Mouse (Mus musculus) embryo, embryonic 11 days (tissue): ENCODE measurements around the gene Optc.

Experiments used
- DNase-seq: peaks from one replicate; pipeline ENCODE4 v3.0.0-alpha.2; 2015

Gene Optc

DNA sequence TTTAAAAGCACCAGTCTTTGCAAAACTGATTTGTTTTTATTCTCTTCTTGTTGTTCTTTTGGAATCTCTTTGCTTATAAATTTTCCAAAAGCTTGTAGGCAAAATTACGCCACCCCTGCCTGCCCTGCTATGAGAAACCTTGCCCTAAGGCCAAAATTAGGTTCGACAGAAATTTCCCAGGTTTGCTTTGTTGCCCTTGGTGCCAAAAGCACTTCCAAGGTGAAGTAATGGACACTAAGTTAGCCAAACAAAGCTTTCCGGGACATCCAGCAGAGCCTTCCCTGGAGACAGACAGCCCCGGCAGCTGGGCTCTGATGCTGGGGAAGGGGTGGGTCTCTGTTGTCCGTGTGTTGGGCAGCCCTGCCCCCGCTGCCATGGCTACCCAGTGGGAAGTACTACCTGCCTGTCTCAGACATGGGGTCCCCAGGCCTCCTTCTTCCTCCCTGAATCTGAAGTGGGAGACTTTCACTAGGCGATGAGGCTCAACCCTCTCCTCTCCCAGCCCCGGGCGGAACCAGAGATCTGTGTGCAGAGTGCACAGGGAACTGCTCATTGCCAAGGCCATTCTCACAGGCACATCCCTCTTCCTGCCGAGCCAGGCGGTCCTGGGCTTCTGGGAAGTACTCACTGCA, 9.8 kb upstream of the Optc start:
- DNase-seq, result no peak

DNA sequence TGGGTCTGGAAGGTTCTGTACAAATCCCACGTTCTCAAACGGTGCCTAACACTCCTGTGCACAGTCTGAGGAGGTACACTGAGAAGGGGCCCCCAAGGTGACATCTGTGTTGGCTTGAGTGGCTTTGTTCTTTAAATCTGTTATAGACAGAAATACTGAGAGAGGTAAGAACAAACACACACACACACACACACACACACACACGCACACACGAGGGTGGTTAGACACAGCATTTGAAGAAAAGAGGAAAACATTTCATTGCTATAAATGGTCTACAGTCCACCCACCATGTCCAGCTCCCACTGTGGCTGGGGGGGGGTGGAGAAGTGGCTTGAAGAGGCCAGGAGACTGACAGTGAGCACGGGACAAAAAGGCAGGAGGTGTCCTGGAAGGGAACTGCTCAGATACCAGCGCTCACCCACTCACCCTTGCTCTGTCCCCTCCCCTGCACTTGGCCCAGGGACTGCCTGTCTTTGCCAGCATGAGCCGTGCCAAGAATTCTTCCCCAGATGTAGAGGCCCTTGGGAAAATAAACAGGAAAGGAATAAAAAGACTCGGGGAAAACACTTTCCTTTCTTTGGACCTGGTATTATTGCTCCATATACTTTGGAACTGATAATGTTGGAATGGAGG, 8.0 kb upstream of the Optc start:
- DNase-seq, result no peak

DNA sequence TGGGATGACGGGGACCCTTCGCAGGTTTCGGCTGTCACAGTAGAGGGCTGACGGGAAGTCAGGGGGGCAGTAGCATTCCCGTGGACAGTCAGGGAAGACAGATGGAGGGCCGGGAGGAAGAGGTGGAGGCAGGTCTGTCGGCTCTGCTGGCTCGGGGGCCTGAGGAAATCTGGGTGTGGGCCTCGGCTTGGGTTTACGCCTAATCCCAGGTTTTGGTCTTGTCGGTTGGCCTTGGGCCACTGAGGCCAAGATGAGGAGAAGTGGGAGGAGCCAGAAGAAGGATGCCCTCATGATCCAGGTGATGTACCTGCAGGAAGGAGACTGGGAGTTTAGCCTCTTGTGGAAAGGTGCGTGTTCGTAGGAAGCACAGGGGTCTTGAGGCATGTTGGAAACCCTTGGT, 7.3 kb upstream of the Optc start:
- DNase-seq, result no peak

DNA sequence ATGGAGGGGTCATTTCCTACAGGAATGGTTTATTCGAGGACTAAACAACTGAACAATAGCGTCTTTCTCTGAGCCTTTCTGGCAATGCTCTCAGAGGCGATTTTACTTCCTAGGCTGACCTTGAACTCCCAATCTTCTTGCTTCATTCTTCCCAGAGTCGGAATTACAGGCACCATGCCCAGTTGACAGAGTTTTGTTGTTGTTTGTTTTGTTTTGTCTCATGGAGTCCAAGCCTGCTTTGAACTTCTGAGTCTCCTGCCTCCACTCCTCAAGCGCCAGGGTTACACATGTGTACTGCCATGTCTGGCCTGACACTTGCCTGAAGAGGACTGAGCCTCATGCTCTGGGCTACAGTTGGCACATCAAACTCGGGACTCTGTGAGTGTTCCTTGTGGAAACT, 5.2 kb upstream of the Optc start:
- DNase-seq, result no peak

DNA sequence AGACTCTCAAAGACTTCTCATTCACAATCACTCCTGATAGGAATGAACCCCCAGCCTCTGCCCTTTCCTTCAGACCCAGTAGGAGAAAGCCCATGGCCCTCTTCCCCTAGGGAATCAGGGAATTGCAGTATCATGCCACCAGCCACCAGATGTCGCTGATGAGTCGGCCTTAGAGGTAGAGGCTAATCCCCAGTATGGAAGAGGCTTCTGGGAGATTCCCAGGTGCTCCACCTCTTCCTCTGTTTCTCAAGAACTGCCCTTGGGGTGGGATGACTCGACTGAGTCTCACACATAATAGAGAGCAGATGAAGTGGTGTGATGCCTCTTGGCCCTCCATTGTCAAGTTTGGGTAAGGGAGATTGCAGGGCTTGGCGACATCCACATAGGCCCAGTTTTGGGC, 3.7 kb upstream of the Optc start:
- peak; percentile 83 for DNase-seq

DNA sequence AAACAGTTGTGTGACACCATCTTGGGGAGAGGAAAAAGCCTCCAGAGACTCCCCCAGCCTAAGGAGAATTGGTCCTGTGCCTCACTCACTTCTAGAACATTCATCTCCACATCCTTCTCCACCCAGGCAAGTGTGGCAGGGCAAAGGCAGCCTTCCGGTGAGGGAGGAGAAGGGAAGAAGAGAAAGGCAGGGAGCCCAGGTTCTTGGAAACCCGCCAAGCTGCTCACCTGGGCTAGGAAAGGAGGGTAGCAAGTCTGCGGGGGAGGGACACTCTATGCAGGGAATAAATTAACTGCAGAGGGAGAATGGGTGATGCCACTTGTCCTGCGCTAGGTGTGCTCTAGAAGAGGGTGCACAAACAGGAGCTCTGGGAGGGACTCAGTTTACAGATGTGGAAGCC, 3.2 kb upstream of the Optc start:
- no peak for DNase-seq

DNA sequence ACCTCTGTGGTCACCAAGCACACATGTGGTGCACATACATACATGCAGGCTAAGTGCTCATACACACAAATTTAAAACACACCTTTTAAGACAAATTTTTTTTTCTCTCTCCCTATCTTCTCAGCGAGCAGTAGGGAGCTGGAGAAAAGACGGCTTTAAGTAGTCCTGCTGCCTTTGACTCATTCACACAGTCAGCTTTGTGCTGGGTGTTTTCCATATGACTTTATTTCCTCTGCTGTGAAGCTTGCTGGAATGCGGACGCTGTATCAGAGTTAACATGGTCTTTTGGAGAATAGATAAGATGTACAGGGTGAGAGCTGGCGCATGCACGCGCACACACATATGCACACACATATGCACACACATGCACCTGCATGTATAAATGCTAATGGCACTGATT, 2.3 kb upstream of the Optc start:
- no peak for DNase-seq

DNA sequence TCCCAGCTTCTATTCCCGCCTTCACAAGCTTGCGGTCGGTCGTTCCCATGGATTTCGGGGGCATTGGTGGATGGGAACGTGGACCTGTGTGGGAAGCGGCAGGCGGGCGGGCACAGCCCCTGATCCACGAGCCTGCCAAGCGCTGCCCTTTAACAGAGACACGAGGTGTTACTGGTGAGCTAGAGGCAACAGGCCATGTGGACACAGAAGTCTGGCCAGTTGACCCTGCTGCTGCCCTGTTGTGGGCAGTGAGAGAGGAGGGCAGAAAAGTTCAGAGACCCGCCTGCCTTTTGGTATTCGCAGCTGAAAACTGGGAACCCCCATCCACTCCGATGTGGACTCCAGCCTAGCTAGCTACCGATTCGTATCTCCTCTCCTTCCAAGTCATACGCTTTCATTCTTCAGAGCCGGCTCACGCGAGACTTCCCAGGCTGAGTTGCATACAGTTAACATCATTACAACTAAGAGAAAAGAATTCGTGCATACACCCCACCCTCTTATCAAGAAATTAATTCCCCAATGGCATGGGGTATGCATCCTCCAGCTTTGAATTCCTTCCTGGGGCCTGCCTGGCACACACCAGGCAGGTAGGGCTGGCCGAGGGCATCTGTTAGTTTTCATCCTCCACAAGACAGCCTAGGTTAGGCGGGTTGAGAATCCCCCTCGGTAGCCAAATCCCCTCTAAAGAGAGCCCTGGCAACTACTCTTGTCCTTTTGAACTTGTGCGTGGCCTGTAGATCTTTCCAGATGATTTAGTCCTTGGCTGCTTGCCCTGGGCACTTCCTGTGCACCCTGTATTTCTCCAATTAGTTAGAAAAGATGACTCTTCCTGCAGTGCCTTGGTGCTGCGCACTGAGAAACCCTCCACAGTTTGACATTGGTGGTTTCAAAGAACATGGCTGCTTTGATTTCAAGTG, 1.1 kb upstream of the Optc start:
- DNase-seq, result peak; percentile 53

DNA sequence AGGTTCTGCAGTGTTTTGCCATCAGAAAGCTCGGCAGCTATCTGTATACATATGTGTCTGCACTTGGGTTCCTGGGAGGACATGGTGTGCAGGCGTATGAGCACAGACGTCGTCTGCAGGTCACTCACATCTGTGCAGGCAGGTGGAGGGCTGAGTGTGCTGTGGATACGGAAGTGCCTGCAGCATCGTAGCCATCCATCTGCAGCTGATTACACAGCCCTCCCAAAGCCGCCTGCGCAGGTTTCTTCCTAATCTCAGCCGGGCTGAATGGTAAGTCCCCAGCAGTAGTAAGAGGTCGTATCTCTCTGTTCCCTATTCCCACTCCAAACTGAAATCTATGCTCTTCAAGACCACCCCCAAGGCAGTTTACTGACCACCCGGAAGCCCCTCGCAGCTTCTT, 1.4 kb downstream of the Optc start:
- DNase-seq, result no peak

DNA sequence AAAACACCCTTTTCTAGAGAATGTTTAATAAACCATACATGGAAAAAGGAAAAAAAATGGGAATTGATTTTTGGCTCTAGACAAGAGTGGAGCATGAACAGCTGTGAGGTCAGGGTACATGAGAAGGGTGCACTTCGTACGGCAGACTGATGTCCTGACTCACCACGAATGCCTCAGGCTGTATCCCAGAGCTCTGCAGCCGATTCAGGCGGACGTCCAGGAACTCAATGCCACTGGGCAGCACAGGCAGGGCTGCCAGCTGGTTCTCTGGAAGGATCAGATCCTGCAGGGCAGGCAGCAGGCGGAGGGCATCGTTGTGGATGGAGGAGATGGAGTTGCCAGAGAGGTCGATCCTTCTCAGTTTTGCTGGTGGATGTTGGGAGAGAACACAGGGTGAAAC, 7.0 kb downstream of the Optc start:
- no peak for DNase-seq

DNA sequence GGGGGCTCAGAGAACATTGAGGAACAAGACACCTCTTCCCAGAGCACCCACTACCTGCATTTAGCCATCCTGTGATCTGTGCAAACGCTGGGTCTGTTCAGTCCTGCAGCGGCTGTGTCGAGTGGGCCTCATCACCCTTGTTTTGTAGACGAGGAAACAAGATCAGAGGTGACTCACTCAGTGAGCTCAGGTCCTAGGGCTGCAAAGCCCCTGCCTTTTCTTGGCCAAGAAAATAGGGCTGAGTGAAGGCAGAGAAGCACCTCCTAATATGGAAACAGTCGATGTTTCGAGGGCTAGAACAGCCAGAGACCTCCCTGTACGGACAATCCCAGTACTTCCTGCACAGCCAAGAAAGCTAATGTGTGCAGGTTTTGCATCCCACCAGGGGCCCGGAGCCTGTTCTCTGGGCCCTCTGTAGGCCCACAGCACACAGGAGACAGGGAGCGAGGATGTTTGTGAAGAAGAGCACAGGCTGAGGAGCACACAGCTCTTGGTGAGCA, 8.7 kb downstream of the Optc start:
- no peak for DNase-seq

DNA sequence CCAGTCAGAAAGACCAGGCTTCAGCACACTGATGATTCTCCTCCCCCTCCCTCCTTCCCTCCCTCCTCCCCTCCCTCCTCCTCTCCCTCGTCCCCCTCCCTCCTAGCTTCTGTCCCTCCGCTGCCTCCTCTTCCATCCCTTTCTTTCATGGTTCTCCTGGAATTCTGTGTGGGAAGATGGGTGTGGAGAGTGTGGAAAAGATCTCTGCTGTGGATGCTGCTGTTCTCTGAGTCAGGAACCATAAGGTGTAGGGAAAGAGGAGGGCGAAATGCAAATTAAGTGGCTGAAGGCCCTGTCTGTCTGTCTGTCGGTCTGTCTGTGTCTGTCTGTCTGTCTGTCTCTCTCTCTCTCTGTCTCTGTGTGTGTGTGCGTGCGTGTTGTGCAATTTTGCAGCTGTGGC, 10.5 kb downstream of the Optc start:
- DNase-seq, result no peak

DNA sequence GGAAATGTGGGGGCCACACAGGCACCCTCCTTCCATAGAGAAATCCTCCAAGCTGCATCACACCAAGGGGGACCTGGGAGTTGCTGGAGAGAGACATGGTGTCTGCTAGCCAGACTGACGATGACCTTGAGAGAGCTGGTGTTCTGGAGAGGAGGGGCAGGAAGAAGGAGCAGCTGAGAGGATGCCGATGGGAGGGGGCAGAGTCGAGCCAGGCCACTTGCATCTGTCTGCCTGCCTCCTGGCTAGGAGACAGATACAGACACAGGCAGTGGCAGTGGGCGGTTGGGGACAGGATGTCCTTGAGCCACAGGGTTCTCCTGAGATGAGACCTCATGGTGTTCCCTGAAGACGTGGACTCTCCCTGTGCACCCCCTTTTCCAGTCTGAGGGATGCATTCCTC, 16.3 kb downstream of the Optc start:
- DNase-seq, result peak; percentile 60

DNA sequence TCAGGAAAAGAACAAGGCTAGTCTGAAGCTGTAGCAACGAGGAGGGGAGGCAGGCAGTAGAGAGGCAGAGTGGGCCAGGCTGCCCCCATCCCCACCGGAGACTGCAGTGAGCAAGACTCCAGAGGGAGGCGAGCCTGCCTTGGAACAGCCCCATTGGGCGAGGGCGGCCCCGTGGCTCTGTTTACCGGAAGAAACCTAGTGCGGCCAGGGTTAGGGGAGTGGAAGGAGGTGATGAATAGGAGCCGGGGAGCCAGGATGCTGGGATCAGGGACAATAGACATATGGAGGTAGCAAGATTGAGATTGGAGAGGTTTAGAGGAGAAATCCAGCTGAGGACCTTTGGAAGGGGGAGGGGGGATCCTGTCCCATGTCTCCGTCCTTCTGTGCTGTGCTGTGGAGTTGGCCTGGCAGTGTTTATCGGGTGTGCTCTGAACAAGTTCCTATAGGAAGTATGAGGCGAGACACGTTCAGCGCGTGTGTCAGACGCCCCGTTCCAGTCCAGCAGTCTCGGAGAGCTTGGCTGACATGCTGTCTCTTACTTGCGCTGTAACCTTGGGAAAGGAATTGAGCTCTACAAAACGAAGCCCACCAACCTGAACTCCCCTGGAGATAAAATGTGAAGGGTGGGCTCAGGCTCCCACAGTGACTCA, 17.7 kb downstream of the Optc start:
- DNase-seq, result peak; percentile 68

DNA sequence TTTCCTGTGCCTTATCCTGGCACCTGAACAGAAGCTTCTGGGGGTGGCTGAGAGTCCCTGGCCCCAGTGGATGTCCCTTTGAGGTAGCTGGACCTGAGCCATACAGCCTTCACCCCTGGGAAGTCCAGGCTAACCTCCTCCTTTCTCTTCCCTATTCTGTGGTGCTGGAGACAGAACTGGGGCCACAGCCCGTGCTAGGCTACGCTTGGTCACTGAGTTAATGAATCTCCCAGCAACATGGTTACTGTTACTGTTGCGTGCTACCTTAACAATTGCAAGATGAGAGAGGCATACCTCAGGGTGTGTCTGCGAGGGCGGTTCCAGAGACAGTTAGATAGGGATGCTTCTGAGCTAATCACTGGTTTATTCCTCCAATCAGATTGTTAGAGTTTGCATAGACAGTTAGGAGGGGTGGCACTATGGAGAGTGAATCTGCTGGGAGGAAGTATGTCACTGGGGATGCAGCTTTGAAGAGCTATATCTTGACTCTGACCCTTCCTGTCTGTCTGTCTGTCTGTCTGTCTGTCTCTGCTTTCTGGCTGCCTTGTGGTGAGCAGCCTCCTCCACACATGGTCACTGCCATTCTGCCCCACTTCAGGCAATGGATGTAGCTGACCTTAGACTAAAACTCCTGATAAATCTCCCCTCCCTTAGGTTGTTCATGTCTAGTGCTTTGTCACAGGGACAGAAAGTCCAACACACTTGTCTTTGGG, 20.1 kb downstream of the Optc start:
- no peak for DNase-seq

DNA sequence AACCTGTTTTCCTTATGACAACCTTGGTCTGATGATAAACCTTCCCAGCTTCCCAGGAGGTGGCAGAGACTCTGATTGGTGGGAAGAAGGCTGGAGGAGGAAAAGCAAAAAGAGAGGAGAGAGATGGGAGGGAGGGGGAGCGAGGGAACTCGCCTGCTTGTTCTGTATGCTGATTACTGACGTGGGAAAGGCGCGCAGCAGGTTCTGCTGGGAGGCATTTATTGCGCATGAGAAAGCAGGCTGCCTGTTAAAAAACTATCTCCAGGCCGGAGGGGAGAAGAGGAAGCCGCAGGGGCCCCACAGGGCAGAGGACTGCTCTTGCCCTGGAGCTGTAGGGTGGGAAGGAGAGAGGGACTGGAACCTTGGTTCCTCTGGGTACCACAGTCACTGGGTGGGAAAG, 20.8 kb downstream of the Optc start:
- peak; percentile 65 for DNase-seq

DNA sequence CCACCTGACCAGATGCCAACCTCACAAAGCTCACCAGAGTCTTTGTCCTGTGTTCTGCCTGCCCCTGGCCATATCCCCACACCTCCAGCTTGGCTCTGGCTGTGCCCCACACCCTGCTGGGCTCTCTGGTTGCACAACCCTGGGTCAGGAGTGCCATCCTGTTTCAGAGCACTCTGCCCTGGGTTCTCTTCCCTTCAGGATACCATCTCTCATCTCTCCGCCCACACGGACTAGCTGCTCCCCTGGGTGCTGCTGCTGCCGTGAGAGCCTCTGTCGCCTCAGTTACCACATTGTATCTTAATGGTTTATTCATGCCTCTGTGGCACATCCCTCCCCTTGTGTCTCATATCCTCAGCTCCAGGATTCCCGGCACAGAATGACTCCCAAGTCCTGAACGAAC, 21.4 kb downstream of the Optc start:
- DNase-seq, result no peak

DNA sequence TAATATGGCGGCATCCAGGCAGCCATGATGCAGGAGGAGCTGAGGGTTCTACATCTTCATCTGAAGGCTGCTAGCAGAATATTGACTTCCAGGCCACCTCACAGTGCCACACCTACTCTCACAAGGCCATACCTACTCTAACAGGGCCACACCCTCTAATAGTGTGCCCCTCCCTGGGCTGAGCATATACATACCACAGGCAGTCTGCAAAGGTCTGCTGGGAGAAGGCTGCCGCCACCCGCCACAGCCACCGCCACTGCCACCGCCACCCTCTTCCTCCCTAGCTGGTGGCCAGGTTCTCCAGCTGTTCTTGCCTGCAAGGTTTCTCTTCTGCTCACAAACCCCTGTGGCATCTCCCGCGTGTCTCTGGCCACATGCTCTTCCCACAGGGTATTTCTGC, 22.0 kb downstream of the Optc start:
- no peak for DNase-seq

DNA sequence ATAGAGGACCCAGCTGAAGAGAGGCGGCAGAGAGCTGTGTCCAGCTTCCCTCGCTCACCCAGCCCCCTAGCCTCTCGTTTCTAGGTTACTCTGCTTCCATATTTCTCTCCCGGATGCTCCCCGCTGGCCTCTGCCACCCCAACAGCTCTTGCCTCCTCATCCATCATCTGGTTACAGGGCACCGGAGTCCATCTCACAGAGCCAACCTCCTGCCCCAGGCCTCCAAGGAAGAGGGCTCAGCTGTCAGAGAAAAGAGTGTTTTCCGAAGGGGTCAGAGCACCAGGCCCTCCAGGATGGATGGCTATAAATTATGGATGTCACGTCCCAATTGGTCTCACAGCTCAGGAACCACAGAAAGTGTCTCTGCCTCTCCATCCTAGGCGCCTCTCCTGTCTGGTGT, 23.1 kb downstream of the Optc start:
- peak; percentile 54 for DNase-seq

DNA sequence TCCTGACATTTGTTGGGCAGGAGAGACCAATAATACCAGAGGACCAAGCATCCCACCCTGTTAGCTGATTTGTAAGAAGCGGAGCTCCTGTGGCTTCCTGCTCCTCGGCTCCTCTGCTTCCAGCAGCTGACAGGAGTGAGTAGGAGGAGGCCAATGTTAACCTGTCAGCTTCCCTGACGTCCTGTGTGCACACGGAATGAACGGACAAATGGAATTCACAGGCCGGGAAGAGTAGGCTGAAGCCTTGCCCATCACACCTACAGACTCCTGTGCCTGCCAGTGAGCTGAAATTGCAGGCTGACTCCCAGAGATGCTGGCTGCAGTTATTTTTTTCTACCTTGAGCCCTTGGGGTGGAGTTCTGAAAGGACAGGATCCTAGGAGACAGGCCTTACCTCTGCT, 23.7 kb downstream of the Optc start:
- DNase-seq, result no peak

DNA sequence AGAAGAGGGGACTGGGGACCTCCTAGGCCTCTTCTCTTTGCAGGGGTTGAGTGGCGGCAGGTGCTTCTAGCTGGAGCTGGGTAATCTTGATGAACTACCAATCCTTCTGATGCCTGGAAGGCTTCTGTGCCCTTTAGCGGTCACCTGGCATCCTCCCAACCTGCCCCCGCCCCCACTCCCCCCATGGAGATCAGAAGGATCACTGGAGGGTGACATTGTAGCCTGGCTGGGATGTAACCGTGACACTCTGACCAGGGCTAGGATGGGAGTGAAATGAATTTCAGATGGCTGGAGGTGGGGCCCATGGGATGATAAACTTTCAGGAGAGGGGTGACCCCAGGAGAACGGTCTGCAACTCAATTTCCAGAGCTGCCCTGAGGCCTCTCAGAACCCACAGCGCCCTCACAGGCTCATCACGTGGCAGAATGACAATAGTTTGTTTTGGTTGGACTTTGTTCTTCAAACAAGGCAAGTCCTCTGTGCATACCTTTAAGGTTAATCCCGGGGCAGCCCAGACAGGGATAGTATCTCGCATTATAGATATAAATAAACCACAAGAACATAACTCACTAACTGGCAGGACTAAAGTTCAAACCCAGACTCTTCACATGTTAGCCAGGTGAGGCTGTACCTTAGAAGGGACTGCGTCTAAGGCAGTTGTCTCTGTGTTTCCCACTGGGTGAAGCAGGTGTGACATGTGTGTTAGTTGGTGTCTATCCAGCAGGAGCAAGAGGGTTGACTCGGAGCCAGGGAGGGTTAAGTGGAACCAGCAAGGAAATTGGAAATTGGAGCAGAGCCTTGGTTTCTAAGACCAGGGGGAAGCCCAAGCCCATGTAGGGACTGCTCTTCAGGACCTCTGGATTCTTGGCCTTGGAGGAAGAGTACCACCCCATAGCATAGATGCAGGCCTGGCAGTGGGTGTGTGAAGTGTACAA, 25.2 kb downstream of the Optc start:
- DNase-seq, result no peak

DNA sequence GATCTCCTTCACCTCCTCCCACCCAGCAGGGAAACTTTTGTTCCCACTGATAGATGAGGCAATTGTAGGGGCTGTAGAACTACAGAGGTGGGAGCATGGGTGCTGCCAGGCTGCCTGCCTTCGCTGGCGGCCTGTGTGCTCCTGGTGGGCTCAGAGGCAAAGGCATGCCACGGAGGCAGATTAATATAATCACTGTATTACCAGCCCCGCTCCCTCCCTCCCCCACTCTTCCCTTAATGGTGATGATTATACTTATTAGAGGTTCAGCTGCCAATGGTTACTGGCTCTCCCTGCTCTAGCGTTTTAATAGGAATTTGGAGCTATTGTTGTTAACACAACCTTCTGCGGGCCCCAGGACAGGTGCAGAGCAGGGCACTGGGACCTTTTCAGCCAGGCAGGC, 26.0 kb downstream of the Optc start:
- DNase-seq, result no peak
